Mouse (Mus musculus) G1E (cell line): ENCODE measurements around the gene Tmem132c. TPM values are rescaled to one million over a fixed set of nuclear protein-coding genes. Genes with fewer than 3 reads are reported as not detected.
"Not testable (repeated sequence)": the region's sequence is repeated elsewhere in the genome, so short reads cannot be mapped to it uniquely, and the experiment has no call there.

Source experiments
- ATAC-seq: 2 replicates; pipeline ENCODE4 v1.8.0; 2016; ENCODE audit warnings: mild to moderate bottlenecking; ENCODE audit not compliant: insufficient number of reproducible peaks, poor library complexity, low FRiP score, severe bottlenecking; ENCODE audit errors: extremely low read depth
- DNase-seq: peaks from one replicate; pipeline ENCODE4 v3.0.0; 2012; ENCODE audit warnings: low spot score
- H3K27me3 ChIP-seq: 2 replicates; pipeline ENCODE4 v1.6.1; 2012; ENCODE audit warnings: mild to moderate bottlenecking, low read length, inconsistent platforms; ENCODE audit not compliant: insufficient read depth
- H3K36me3 ChIP-seq: replicated peaks from 2 replicates; pipeline ENCODE3; 2012; ENCODE audit warnings: mild to moderate bottlenecking, inconsistent platforms
- H3K4me1 ChIP-seq: 2 replicates; pipeline ENCODE4 v1.6.1; 2012; ENCODE audit warnings: low read depth, low read length, inconsistent platforms, mixed read lengths; ENCODE audit not compliant: insufficient read depth
- H3K4me3 ChIP-seq: 2 replicates; pipeline ENCODE4 v1.5.1; 2012; ENCODE audit warnings: low read depth, mild to moderate bottlenecking, inconsistent platforms, low read length, moderate library complexity, mixed read lengths
- H3K9me3 ChIP-seq: replicated peaks from 2 replicates; pipeline ENCODE4 v1.6.1; 2012; ENCODE audit warnings: inconsistent platforms
- CTCF ChIP-seq: IDR thresholded peaks from 2 replicates; pipeline ENCODE4 v1.5.1; 2012; ENCODE audit warnings: low read depth, low read length, inconsistent platforms, mixed read lengths
- GATA1 ChIP-seq: IDR thresholded peaks from 2 replicates; pipeline ENCODE4 v1.6.1; 2012; ENCODE audit warnings: borderline replicate concordance, low read length, inconsistent platforms, mixed read lengths
- GATA2 ChIP-seq: IDR thresholded peaks from 2 replicates; pipeline ENCODE4 v1.6.1; 2012; ENCODE audit warnings: low read depth, low read length, inconsistent platforms, borderline replicate concordance
- POLR2AphosphoS5 ChIP-seq: IDR thresholded peaks from 2 replicates; pipeline ENCODE4 v1.6.1; 2012; ENCODE audit warnings: low read depth, low read length, inconsistent platforms; ENCODE audit not compliant: insufficient replicate concordance
- TAL1 ChIP-seq: conservative IDR thresholded peaks from 2 replicates; pipeline ENCODE4 v1.6.1; 2012; ENCODE audit warnings: low read depth, low read length, inconsistent platforms, mixed read lengths
- polyA plus RNA-seq: library from polyadenylated mRNA; stranded (reverse); fragments of >175 nt; gene quantifications from 2 replicates; pipeline ENCODE4 v1.2.3, GENCODE M21; 2012
- total RNA-seq, 2 experiments: library from RNA; stranded (forward) in 1 of 2; stranded (reverse) in 1 of 2; fragments of 200-1000 nt in 1 of 2; fragments of >200 nt in 1 of 2; fragmentation: Nextera tagmentation in 1 of 2; gene quantifications; 2 replicates each; pipeline ENCODE4 v1.2.3; 2014 to 2017

The Tmem132c gene
- total and polyA plus RNA-seq, 3 experiments, result not detected

GRCm38 (mm10) chr5:127346364-127346763, 104.8 kb downstream of the Tmem132c start:
- TF ChIP-seq GATA2 (no peak), POLR2AphosphoS5 (no peak)
- Histone ChIP-seq H3K4me3 (no peak overlapping the region), H3K36me3 (no peaks in the 10 kb centered on the region), H3K9me3 (peaks cover 78% of the 10 kb centered on the region), H3K4me1 (no peaks in the 10 kb centered on the region), H3K27me3 (no peaks in the 10 kb centered on the region)
- DNase-seq (no peak), ATAC-seq (no peak)

GRCm38 (mm10) chr5:127347053-127347748, 105.6 kb downstream of the Tmem132c start:
- no peaks in the 10 kb centered on the region for H3K36me3 ChIP-seq
- no peaks in the 10 kb centered on the region for H3K4me1 ChIP-seq
- DNase-seq, result no peak
- H3K27me3 ChIP-seq, result no peaks in the 10 kb centered on the region
- no peak for TF ChIP-seq GATA2
- TF ChIP-seq POLR2AphosphoS5, result no peak
- no peak for TF ChIP-seq TAL1
- no peak for TF ChIP-seq GATA1
- no peak for TF ChIP-seq CTCF
- no peak overlapping the region for H3K4me3 ChIP-seq
- ATAC-seq, result no peak
- peaks cover 79% of the 10 kb centered on the region for H3K9me3 ChIP-seq

DNA sequence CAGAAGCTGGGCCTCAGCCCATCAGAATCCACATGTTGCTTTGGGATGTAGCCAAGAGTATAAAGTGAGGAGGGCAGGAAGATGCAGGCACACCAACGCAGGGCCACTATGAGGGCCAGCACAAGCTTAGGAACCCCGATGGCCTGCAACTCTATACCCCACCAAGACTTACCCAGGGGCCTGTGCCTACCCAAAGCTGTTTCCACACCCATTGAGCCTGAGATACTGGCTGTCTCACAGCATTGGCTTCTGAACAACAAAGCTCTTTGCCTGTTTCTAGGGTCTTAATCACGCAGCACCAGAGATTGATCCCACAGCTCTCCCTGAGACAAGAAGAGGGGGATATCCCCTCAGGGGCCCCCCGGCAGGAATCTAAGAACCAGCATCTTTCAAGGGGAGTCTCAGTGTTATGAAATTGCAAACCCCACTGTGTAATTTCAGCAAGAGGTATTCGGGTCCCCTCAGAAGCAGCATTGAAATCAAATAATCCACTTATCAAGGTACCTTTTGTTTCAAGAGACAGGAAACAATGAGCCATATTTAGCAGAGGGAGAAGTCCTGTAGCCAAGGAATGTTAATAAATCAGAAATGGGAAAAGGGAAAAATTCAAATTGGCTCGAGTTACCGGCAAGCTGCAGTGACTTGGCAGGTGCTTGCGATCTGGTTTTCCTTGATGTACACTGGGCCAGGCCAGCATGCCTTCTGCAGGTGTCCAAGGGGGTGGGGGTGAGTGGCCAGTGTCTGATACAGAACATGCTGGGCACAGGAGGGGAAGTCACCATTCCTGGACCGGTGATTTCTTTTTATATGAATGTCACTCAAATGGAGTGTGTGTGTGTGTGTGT, 107.8 kb downstream of the Tmem132c start:
- Histone ChIP-seq H3K36me3 (no peaks in the 10 kb centered on the region), H3K4me1 (no peaks in the 10 kb centered on the region), H3K9me3 (peaks cover 77% of the 10 kb centered on the region), H3K27me3 (no peaks in the 10 kb centered on the region), H3K4me3 (no peak overlapping the region)
- TF ChIP-seq POLR2AphosphoS5 (no peak), CTCF (no peak), GATA2 (no peak), GATA1 (no peak), TAL1 (no peak)
- ATAC-seq (no peak), DNase-seq (no peak)

DNA sequence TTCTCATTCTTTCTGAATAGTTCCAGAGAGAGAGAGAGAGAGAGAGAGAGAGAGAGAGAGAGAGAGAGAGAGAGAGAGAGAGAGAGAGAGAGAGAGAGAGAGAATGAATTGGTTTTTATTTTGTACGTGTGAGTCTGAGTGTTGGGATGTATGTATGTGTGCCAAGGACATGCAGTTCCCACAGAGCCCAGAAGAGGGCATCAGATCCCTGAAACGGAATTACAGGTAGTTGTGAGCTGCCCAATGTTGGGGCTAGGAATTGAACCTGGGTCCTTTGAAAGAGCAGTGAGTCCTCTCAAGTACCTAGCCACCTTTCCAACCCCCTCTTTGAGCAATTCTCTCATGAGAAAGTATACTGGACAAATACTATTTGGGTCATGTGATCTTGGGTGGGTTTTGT, 111.4 kb downstream of the Tmem132c start:
- Histone ChIP-seq H3K9me3 (peaks cover 65% of the 10 kb centered on the region), H3K4me3 (no peak overlapping the region), H3K4me1 (no peaks in the 10 kb centered on the region), H3K36me3 (no peaks in the 10 kb centered on the region), H3K27me3 (no peaks in the 10 kb centered on the region)
- DNase-seq (no peak), ATAC-seq (no peak)
- TF ChIP-seq GATA1 (no peak), CTCF (no peak), TAL1 (no peak), POLR2AphosphoS5 (no peak), GATA2 (no peak)

- DNase-seq (no peak), ATAC-seq (no peak)
- Histone ChIP-seq H3K36me3 (no peaks in the 10 kb centered on the region), H3K4me1 (no peaks in the 10 kb centered on the region), H3K9me3 (peaks cover 64% of the 10 kb centered on the region), H3K4me3 (no peak overlapping the region), H3K27me3 (no peaks in the 10 kb centered on the region)
- no peak for TF ChIP-seq POLR2AphosphoS5
- TF ChIP-seq GATA1, result no peak
- TF ChIP-seq GATA2, result no peak
- no peak for TF ChIP-seq TAL1
- no peak for TF ChIP-seq CTCF
These were observed 114.2 kb downstream of the Tmem132c start for GRCm38 (mm10) chr5:127355836-127356235.

DNA sequence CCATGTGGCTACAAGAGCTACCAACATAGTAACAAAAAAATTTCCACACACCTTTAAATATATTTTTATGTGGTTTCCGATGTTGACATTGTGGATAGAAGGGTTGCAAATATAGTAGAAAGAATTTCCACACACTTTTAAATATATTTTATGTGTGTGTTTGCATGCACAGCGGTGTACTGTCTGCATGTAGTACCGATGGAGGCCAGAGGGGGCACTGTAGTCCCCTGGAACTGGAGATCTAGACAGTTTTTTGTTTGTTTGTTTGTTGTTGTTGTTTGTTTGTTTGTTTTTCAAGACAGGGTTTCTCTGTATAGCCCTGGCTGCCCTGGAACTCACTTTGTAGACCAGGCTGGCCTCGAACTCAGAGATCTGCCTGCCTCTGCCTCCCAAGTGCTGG, 116.3 kb downstream of the Tmem132c start:
- H3K9me3 ChIP-seq, result peaks cover 58% of the 10 kb centered on the region
- H3K27me3 ChIP-seq, ATAC-seq, H3K4me3 ChIP-seq, H3K4me1 ChIP-seq, DNase-seq, H3K36me3 ChIP-seq: not testable (repeated sequence)
